Mouse (Mus musculus) lung, postnatal 0 days (tissue): Measurements from ENCODE around the gene Slc2a4. TPM values are rescaled to one million over a fixed set of nuclear protein-coding genes. Genes with fewer than 3 reads are reported as not detected.

Experiments used
- ATAC-seq: fragments of 200-750 bp; cut with Nextera tagmentation; 2 replicates; pipeline ENCODE4 v1.8.0; 2017; ENCODE audit warnings: moderate library complexity
- DNase-seq: peaks from one replicate; pipeline ENCODE4 v3.0.0-alpha.2; 2016; ENCODE audit warnings: low spot score
- H3K27ac ChIP-seq: fragments of 300-500 bp; sonication (generic); 2 replicates; pipeline ENCODE4 v1.5.1; 2014; ENCODE audit warnings: antibody characterized with exemption, mild to moderate bottlenecking, low read length, mixed read lengths
- H3K27me3 ChIP-seq: fragments of 300-500 bp; sonication (generic); replicated peaks from 2 replicates; pipeline ENCODE4 v1.6.1; 2014; ENCODE audit warnings: low read length, mixed read lengths; ENCODE audit not compliant: insufficient read depth
- H3K36me3 ChIP-seq: fragments of 300-500 bp; sonication (generic); 2 replicates; pipeline ENCODE4 v1.6.1; 2014; ENCODE audit warnings: low read length, mixed read lengths; ENCODE audit not compliant: insufficient read depth
- H3K4me1 ChIP-seq: fragments of 300-500 bp; sonication (generic); 2 replicates; pipeline ENCODE4 v1.6.1; 2014; ENCODE audit warnings: antibody characterized with exemption, low read depth, low read length, mixed read lengths; ENCODE audit not compliant: insufficient read depth
- H3K4me2 ChIP-seq: fragments of 300-500 bp; sonication (generic); replicated peaks from 2 replicates; pipeline ENCODE4 v1.6.1; 2014; ENCODE audit warnings: low read depth, mild to moderate bottlenecking, low read length, moderate library complexity, mixed read lengths
- H3K4me3 ChIP-seq: fragments of 300-500 bp; sonication (generic); 2 replicates; pipeline ENCODE4 v1.5.1; 2014; ENCODE audit warnings: low read depth, low read length
- H3K9ac ChIP-seq: fragments of 300-500 bp; sonication (generic); replicated peaks from 2 replicates; pipeline ENCODE4 v1.6.1; 2014; ENCODE audit warnings: low read depth, mild to moderate bottlenecking
- H3K9me3 ChIP-seq: fragments of 300-500 bp; sonication (generic); 2 replicates; pipeline ENCODE4 v1.6.1; 2016; ENCODE audit warnings: low read length, mixed read lengths
- CTCF ChIP-seq: IDR thresholded peaks from 2 replicates; pipeline ENCODE4 v1.5.1; 2016; ENCODE audit warnings: antibody characterized with exemption, mild to moderate bottlenecking
- EP300 ChIP-seq: IDR thresholded peaks from 2 replicates; pipeline ENCODE4 v1.6.1; 2016; ENCODE audit warnings: antibody characterized with exemption, mild to moderate bottlenecking, control low read depth
- WGBS: fragments of 180-500 bp; shearing (Covaris S2); extraction: QIAGEN DNeasy Blood & Tissue Kit; methylation state at CpG from one replicate; pipeline ENCODE4 v1.1.7; 2014; 5-methylcytosine and 5-hydroxymethylcytosine counted together
- polyA plus RNA-seq: library from polyadenylated mRNA; unstranded; fragments of >200 nt; fragmentation: Nextera tagmentation; extraction: Ambion mirVana; gene quantifications from 2 replicates; pipeline ENCODE4 v1.2.1, GENCODE M21; 2015

Gene Slc2a4
- polyA plus RNA-seq, 1 experiment from 2014 or later = 3.7 TPM

DNA sequence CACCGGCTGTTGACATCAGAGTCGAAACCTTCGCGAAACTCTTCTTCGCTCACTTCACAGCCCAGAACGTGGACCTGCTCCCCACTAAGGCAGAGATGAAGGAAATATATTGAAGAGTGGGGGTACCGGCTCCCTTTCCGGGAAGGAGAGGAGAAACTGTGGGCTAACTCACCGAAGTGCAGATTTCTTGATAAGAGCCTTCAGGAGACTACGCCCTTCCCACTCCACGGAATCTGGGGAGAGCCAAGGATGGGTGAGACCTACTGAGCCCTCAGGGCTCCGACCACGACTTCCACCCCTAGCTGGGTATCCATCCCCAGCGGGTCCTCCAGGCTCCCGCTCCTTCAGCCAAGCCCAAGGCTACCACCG, 31.8 kb upstream of the Slc2a4 start:
- H3K27me3 ChIP-seq = no peaks in the 10 kb centered on the region
- DNase-seq (no peak), ATAC-seq (no peak)
- H3K4me1 ChIP-seq = peaks cover 22% of the 10 kb centered on the region; the same call in 1 of the 2 replicates
- H3K9ac ChIP-seq = peak overlapping the region; percentile 90
- peak overlapping the region; percentile 93 for H3K4me3 ChIP-seq
- H3K9me3 ChIP-seq = no peaks in the 10 kb centered on the region
- 4% methylated on average over 16 of the region's 16 CpGs for WGBS
- H3K36me3 ChIP-seq = peaks cover 17% of the 10 kb centered on the region; the same call in 1 of the 2 replicates
- no peak for TF ChIP-seq CTCF
- no peak; the same call in 1 of the 2 replicates for TF ChIP-seq EP300
- H3K27ac ChIP-seq = peak overlapping the region; percentile 97
- peak overlapping the region; percentile 94 for H3K4me2 ChIP-seq

DNA sequence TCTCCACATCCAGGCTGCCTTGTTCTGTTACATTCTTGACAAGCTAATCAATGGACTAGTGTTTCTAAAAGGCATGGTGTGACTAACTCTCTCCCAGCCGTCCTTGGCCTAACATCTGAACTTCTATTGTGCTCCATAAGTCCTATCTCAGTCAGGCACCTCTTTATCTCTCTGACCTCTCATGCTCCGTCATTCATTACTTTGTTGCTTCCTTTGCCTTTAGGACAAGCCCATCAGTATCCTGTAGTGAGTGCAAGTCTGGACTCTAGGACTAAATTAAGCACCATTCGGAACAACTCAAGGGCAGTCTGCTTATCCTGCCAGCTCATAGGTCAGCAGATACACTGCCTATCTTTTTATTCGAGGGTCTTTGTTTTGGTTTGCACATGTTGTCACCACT, 28.3 kb upstream of the Slc2a4 start:
- ATAC-seq (no peak), DNase-seq (no peak)
- Histone ChIP-seq H3K27me3 (no peaks in the 10 kb centered on the region), H3K4me2 (no peak overlapping the region), H3K36me3 (peaks cover 23% of the 10 kb centered on the region; the same call in 1 of the 2 replicates), H3K9me3 (no peaks in the 10 kb centered on the region), H3K9ac (no peak overlapping the region), H3K4me3 (no peak overlapping the region), H3K27ac (no peak overlapping the region), H3K4me1 (peaks cover 6% of the 10 kb centered on the region; the same call in 1 of the 2 replicates)
- TF ChIP-seq CTCF = no peak
- TF ChIP-seq EP300 = no peak
- WGBS = 83% methylated on average over 4 of the region's 4 CpGs

DNA sequence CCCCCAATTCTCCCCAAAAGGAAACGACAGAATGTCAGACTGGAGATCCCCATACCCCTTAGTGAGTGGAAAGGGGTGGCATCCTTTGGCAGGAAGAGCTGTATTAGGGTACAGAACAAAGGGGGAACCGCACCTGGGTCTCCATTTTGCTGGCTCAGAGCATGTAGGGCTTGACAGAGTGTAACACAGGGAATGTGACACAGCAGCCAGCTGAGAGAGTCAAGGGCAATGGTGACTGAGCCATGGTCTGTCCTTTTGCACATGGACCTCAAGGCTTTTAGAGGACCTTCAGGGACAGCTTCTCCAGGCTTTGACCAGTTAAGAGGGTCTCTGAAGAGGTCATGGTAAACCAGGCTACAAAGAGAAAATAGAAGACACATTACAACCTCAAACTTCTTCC, 26.9 kb upstream of the Slc2a4 start:
- Histone ChIP-seq H3K27ac (no peak overlapping the region), H3K27me3 (no peaks in the 10 kb centered on the region), H3K4me1 (peaks cover 6% of the 10 kb centered on the region; the same call in 1 of the 2 replicates), H3K4me3 (no peak overlapping the region), H3K9ac (no peak overlapping the region), H3K9me3 (no peaks in the 10 kb centered on the region), H3K4me2 (no peak overlapping the region), H3K36me3 (peaks cover 28% of the 10 kb centered on the region)
- DNase-seq = no peak
- 88% methylated on average over 2 of the region's 2 CpGs for WGBS
- TF ChIP-seq EP300 (no peak), CTCF (no peak)
- no peak for ATAC-seq

DNA sequence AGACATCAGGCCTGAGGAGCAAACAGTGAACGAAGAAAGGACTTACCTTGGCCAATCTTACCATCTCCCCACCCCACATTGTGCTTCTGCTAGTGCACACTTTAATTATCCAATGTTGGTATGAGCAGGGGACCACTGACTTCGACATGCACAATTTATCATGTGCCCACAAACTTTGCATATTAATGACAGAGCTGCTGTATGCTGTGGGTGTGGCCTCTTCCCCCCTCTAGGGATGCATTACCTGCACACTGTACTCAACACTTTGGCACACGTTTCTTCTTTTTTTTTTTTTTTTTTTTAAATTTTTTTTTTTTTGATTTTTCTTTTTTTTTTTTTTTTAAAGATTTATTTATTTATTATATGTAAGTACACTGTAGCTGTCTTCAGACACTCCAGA, 22.8 kb upstream of the Slc2a4 start:
- Histone ChIP-seq H3K4me1 (no peaks in the 10 kb centered on the region), H3K4me3 (no peak overlapping the region), H3K27ac (no peak overlapping the region), H3K9me3 (no peaks in the 10 kb centered on the region), H3K36me3 (peaks cover 29% of the 10 kb centered on the region), H3K27me3 (0 out of 2 replicates have a peak, but pooled peaks cover 5% of the 10 kb centered on the region), H3K4me2 (no peak overlapping the region), H3K9ac (no peak overlapping the region)
- no peak for DNase-seq
- WGBS = 77% methylated on average over 3 of the region's 3 CpGs
- no peak for ATAC-seq
- no peak for TF ChIP-seq CTCF
- no peak for TF ChIP-seq EP300

DNA sequence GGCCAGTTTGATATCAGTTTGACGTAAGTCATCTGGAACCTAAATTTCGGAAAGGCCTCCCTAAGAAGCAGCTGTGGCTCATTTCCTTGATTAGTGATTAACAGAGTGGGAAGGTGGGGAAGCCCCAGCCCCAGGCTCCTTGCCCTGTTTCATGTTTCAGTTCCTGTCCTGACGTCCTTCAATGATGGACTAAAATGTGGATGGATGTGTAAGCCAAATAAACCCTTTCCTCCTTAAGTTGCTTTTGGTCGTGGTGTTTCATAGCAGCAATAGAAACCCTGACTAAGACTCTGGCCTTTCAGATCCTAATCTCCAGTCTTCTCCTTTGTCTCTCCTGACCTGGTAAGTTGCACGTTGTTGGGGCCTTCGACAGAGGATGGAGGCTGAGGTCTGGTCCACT, 22.2 kb upstream of the Slc2a4 start:
- H3K4me1 ChIP-seq = no peaks in the 10 kb centered on the region
- WGBS = 72% methylated on average over 6 of the region's 6 CpGs
- H3K4me2 ChIP-seq = no peak overlapping the region
- TF ChIP-seq CTCF = no peak
- no peak for TF ChIP-seq EP300
- H3K9ac ChIP-seq = no peak overlapping the region
- H3K9me3 ChIP-seq = no peaks in the 10 kb centered on the region
- no peak overlapping the region for H3K4me3 ChIP-seq
- DNase-seq = no peak
- peaks cover 9% of the 10 kb centered on the region for H3K27me3 ChIP-seq
- H3K27ac ChIP-seq = no peak overlapping the region
- ATAC-seq = no peak
- peaks cover 27% of the 10 kb centered on the region for H3K36me3 ChIP-seq

DNA sequence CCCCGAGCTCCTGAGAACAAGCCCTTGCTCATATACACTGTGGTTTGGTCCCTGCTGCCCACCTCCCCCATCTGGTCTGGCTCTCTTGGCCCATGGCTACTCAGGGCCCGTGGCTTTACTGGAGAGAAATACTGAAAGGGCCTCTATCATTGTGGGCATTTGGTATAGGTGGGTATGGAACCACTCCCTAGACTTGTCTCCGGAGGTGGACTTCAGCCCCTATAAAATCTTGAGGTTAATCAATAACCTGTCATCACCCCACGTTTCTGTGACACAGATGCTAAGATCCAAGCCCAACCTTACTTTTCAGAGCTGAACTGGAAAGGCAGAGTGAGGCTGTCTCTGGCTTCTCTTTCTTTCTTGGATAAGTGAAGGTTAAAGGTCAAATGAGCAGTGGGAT, 20.8 kb upstream of the Slc2a4 start:
- Histone ChIP-seq H3K4me3 (no peak overlapping the region), H3K36me3 (peaks cover 15% of the 10 kb centered on the region), H3K9me3 (no peaks in the 10 kb centered on the region), H3K27me3 (peaks cover 16% of the 10 kb centered on the region), H3K4me1 (no peaks in the 10 kb centered on the region), H3K9ac (no peak overlapping the region), H3K27ac (no peak overlapping the region), H3K4me2 (no peak overlapping the region)
- WGBS = 72% methylated on average over 4 of the region's 4 CpGs
- no peak for TF ChIP-seq EP300
- no peak for TF ChIP-seq CTCF
- no peak for DNase-seq
- no peak for ATAC-seq

DNA sequence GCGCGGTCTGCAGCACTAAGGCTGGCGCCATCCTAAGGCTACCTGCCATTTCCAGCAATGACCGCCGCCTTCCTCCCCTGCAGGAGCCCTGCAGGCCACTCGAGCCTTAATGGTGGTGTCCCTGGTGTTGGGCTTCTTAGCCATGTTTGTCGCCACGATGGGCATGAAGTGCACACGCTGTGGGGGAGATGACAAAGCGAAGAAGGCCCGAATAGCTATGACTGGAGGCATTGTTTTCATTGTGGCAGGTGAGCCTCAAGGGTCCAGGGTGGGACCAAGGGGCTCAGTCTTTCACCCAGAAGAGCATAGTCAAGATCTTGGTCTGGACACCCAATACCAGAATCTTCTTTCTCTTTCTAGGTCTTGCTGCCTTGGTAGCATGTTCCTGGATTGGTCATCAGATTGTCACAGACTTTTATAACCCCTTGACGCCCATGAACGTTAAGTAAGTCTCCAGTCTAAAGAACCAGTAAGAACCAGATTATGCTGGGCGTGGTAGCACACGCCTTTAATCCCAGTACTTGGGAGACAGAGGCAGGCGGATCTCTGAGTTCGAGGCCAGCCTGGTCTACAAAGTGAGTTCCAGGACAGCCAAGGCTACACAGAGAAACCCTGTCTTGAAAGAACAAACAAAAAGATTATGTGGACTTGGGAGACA, 19.0 kb upstream of the Slc2a4 start:
- DNase-seq (no peak), ATAC-seq (no peak)
- Histone ChIP-seq H3K4me1 (no peaks in the 10 kb centered on the region), H3K9me3 (no peaks in the 10 kb centered on the region), H3K27ac (peak overlapping the region; percentile 87; the same call in 1 of the 2 replicates), H3K4me2 (peak overlapping the region; percentile 64), H3K9ac (peak overlapping the region; percentile 50; the same call in 1 of the 2 replicates), H3K4me3 (peak overlapping the region; percentile 49), H3K27me3 (peaks cover 16% of the 10 kb centered on the region), H3K36me3 (peaks cover 11% of the 10 kb centered on the region)
- 34% methylated on average over 17 of the region's 17 CpGs for WGBS
- no peak for TF ChIP-seq EP300
- no peak for TF ChIP-seq CTCF
